Comparison of ENCODE assay signal across 13 mouse cellular contexts in the genomic region with DNA sequence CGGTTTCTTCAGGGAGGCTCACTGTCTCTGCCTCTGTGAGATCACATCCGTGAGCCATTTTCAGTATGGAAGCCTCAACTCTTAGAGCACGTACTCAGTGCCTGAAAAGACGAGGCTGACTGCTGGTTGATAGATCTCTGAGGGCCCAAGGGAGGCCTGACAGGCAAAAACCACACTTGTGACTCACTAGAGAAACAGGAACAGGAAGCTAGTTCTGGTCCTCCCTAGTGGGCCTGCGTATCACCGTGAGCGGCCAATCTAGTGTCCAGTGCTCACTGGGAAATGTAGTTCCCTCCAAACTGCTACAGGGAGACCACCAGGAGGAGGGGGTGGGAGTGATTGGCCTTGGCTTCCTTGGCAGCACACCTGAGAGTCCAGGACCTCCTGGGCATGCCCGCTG. TPM values are rescaled to one million over a fixed set of nuclear protein-coding genes. Genes with fewer than 3 reads are reported as not detected.
DNase-seq lines count a peak whose midpoint lies in the region.
"Had no signal": no experiment of that assay in that cellular context is flagged by ENCODE, and none has a peak within 500 bp of the region (broad histone marks: within the 10 kb centered on the region; RNA-seq: fewer than 3 reads in every experiment).

No protein-coding gene starts in this region.

- intact Hi-C loops in gastrocnemius, postnatal 36 days (cut with DNase I) = no loop called here
- intact Hi-C loops in heart, postnatal 36 days (cut with DNase I) = no loop called here

- DNase-seq in spleen, postnatal 36 days (ENCODE audit: low spot score in 2 of 2) = peak; percentile 48 to 51
- no peak for DNase-seq in spleen, postnatal 4 days (ENCODE audit: low spot score in 2 of 2)
- DNase-seq in ZHBTc4 (ENCODE audit: low read depth, low spot score) = peak; percentile 15
- DNase-seq in lung, postnatal 36 days = peak; percentile 37
- no peak for DNase-seq in left cerebral cortex, adult 18-20 months (ENCODE audit: low spot score in 2 of 2)
- DNase-seq in gastrocnemius, postnatal 36 days = no peak
- DNase-seq in heart, postnatal 36 days = no peak
- DNase-seq: adrenal gland, postnatal 10 days; cerebellum, adult 18-20 months; heart, postnatal 10 days; kidney, postnatal 4 days had no signal

RNA-seq across cellular contexts. Expression of a gene that starts 18.6 kb away (rescaled TPM):
- total RNA-seq in left cerebral cortex, adult 18-20 months (2021) = not detected
- not detected for total RNA-seq in gastrocnemius, postnatal 36 days (2021)
- not detected for total RNA-seq in heart, postnatal 36 days (2021)
- total RNA-seq: gastrocnemius, postnatal 4 days; heart, postnatal 10 days; left cerebral cortex, adult 8-10 months had no signal

RNA-seq across cellular contexts. Expression of a gene that starts 44.6 kb away (rescaled TPM):
- total RNA-seq in left cerebral cortex, adult 18-20 months (2021) = 10 to 100 TPM; 17.2 to 19.3 TPM
- total RNA-seq in gastrocnemius, postnatal 36 days (2021) = 1 to 10 TPM; 4.4 to 6.1 TPM
- total RNA-seq in heart, postnatal 36 days (2021) = 1 to 10 TPM; 8.2 to 8.5 TPM

Comparison
In these comparisons a context has a peak if more than half of its experiments do, and no peak if none do; other contexts are left out.
1. DNase-seq: peak in spleen, postnatal 36 days (2 of 2), ZHBTc4 (single experiment) and lung, postnatal 36 days (single experiment); none in spleen, postnatal 4 days (0 of 2), left cerebral cortex, adult 18-20 months (0 of 2), gastrocnemius, postnatal 36 days (0 of 2) and heart, postnatal 36 days (0 of 2).